Mouse (Mus musculus) lung, embryonic 14.5 days (tissue): ENCODE measurements around the gene Efemp2. TPM values are rescaled to one million over a fixed set of nuclear protein-coding genes. Genes with fewer than 3 reads are reported as not detected.
"Not testable (repeated sequence)": the region's sequence is repeated elsewhere in the genome, so short reads cannot be mapped to it uniquely, and the experiment has no call there.

ENCODE experiments used
- ATAC-seq: fragments of 200-750 bp; cut with Nextera tagmentation; 2 replicates; pipeline ENCODE4 v1.8.0; 2017; ENCODE audit warnings: mild to moderate bottlenecking, moderate TSS enrichment, moderate library complexity; ENCODE audit not compliant: insufficient read depth
- DNase-seq: peaks from one replicate; pipeline ENCODE4 v3.0.0-alpha.2; 2015
- H3K27ac ChIP-seq: fragments of 300-500 bp; sonication (generic); 2 replicates; pipeline ENCODE4 v1.5.1; 2014; ENCODE audit warnings: low read depth, mild to moderate bottlenecking, moderate library complexity
- H3K27me3 ChIP-seq: fragments of 300-500 bp; sonication (generic); 2 replicates; pipeline ENCODE4 v1.6.1; 2014; ENCODE audit warnings: low read length, control low read depth; ENCODE audit not compliant: insufficient read depth
- H3K36me3 ChIP-seq: fragments of 300-500 bp; sonication (generic); 2 replicates; pipeline ENCODE4 v1.6.1; 2014; ENCODE audit warnings: control low read depth; ENCODE audit not compliant: insufficient read depth
- H3K4me1 ChIP-seq: fragments of 300-500 bp; sonication (generic); 2 replicates; pipeline ENCODE4 v1.6.1; 2014; ENCODE audit warnings: antibody characterized with exemption, control low read depth; ENCODE audit not compliant: insufficient read depth
- H3K4me2 ChIP-seq: fragments of 300-500 bp; sonication (generic); 2 replicates; pipeline ENCODE4 v1.6.1; 2014; ENCODE audit warnings: mild to moderate bottlenecking
- H3K4me3 ChIP-seq: fragments of 300-500 bp; sonication (generic); 2 replicates; pipeline ENCODE4 v1.5.1; 2014; ENCODE audit warnings: low read depth, low read length
- H3K9ac ChIP-seq: fragments of 300-500 bp; sonication (generic); 2 replicates; pipeline ENCODE4 v1.6.1; 2014
- H3K9me3 ChIP-seq: fragments of 300-500 bp; sonication (generic); 2 replicates; pipeline ENCODE4 v1.6.1; 2016; ENCODE audit warnings: low read depth, low read length, control low read depth
- CTCF ChIP-seq: IDR thresholded peaks from 2 replicates; pipeline ENCODE4 v1.5.1; 2016; ENCODE audit warnings: antibody characterized with exemption, low read depth
- WGBS: fragments of 180-500 bp; shearing (Covaris S2); extraction: QIAGEN DNeasy Blood & Tissue Kit; methylation state at CpG from one replicate; pipeline ENCODE4 v1.1.7; 2014; 5-methylcytosine and 5-hydroxymethylcytosine counted together
- polyA plus RNA-seq: library from polyadenylated mRNA; unstranded; fragments of >200 nt; fragmentation: Nextera tagmentation; extraction: Ambion mirVana; gene quantifications from 2 replicates; pipeline ENCODE4 v1.2.1, GENCODE M21; 2014

Gene Efemp2
- polyA plus RNA-seq, 1 experiment from 2014 or later, result 192 TPM

DNA sequence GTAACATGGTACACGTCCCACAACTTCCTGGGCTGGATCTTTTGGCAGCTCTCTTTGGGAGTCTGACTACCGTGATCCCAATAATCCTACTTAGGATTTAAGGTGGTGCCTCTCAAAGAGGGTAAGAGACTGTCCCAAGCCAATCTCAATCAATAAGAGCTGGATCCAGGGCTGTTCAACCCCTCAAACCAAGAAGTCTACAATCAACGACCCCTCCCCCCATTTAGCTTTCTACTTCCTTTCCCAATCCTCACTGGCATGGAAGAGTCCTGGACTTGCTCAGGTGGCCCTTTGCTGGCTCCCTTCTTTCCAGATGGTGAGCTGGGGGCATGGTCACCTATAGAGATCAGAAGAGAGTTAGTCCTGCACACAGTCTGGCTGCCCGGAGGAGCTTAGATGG, 13.0 kb downstream of the Efemp2 start:
- no peaks in the 10 kb centered on the region for H3K27me3 ChIP-seq

DNA sequence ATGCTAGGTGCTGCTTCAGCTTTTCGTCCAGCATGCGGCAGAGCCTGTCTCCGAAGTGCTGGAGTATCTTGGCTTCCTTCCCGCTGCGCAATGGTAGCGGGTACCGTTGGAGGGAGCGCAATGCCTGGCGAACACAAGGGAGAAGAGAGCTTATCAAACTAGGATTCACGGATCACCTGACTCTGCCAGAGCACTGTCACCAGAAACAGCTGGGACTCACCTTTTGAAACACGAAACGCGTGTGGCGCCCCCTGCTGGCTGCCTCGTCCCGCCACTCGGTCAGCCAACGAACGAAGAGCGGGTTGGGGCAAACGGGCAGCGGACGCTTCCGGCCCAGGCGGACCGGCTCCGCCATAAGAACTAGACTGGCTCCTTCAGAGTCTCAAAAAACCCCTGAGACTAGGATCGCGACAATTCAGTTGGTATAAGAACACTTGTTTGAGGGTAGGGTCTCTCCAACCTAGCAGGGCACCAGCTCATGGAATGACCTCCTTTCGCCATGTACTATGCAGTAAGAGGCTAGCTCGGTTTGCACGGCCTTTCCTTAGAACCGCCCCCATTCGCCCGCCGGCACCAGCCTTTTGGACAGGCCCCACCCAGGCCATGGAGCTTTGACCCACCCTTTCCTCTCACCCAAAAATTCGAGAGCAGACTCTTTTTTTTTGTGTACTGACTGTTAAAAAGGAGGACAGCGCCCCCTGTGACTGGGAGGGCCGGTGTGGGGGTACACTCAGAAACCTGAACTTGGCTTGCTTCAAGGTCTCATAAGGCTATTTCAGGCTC, 14.2 kb downstream of the Efemp2 start, which contains the start of gene Mus81:
Mus81 (minus strand) TSS at position 635 of the 783 bp plus-strand sequence.
- Histone ChIP-seq H3K4me2 (peak within 1 kb of the TSS; percentile 87), H3K36me3 (peaks cover 44% of the 10 kb centered on the region), H3K27ac (peak within 1 kb of the TSS; percentile 97), H3K9ac (peak within 1 kb of the TSS; percentile 64), H3K4me1 (peaks cover 12% of the 10 kb centered on the region; the same call in 1 of the 2 replicates), H3K9me3 (no peaks in the 10 kb centered on the region), H3K27me3 (no peaks in the 10 kb centered on the region), H3K4me3 (peak within 1 kb of the TSS; percentile 57)
- TF ChIP-seq CTCF, result peak; percentile 95
- DNase-seq, result peak; percentile 98
- under 1% methylated on average over 39 of the region's 39 CpGs for WGBS
- ATAC-seq, result peak; percentile 75

More for the DNA sequence above, 13.0 kb downstream of the Efemp2 start:
- ATAC-seq, result no peak
- DNase-seq, result no peak
- peaks cover 44% of the 10 kb centered on the region for H3K36me3 ChIP-seq
- no peak overlapping the region; the same call in 1 of the 2 replicates for H3K27ac ChIP-seq
- no peak for TF ChIP-seq CTCF
- H3K9ac ChIP-seq, result peak overlapping the region; percentile 64; the same call in 1 of the 2 replicates
- H3K4me1 ChIP-seq, result peaks cover 8% of the 10 kb centered on the region; the same call in 1 of the 2 replicates
- H3K4me3 ChIP-seq, result peak overlapping the region; percentile 57
- 81% methylated on average over 4 of the region's 4 CpGs for WGBS
- H3K4me2 ChIP-seq, result peak overlapping the region; percentile 87
- no peaks in the 10 kb centered on the region for H3K9me3 ChIP-seq

DNA sequence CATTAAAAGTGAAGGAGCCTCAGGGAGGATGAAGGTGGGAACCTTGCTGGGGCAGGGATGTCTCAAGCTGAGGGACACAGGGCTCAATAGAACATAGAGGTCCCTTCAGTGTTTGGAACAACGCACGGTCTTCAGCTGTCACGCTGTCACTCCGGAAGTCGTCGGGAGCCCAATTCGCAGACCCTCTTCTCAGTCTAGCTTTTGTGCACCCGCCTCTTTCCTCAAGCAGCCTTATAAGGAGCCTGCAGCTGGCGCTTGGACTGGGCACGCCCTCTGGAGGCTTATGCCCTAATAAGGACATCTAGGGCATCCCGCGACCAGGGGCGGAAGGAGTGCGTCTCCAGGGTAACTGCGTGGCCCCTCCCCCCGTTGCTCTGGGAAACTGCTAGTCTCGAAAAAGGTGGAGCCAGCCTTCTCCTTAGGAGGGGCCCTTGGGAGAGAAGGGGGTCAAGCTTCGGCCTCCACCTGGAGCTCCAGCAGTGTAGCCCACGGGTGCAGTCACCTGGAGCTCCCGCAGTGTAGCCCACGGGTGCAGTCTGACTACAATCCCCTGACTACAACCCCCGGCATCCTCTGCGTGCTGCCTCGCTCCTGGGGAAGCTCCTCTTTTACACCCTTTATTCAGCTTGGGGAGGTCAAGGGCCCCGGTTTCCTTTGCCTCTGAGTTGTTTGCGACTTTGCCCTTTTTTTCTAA, 15.3 kb downstream of the Efemp2 start:
- Histone ChIP-seq H3K4me1 (peaks cover 12% of the 10 kb centered on the region; the same call in 1 of the 2 replicates), H3K36me3 (peaks cover 44% of the 10 kb centered on the region), H3K4me2 (peak overlapping the region; percentile 87), H3K9ac (peak overlapping the region; percentile 57), H3K27me3 (no peaks in the 10 kb centered on the region), H3K9me3 (no peaks in the 10 kb centered on the region), H3K4me3 (peak overlapping the region; percentile 57), H3K27ac (peak overlapping the region; percentile 97)
- under 1% methylated on average over 26 of the region's 26 CpGs for whole genome bisulfite sequencing
- ATAC-seq (peak; percentile 86), DNase-seq (peak; percentile 99)
- TF ChIP-seq CTCF, result peak; percentile 42

DNA sequence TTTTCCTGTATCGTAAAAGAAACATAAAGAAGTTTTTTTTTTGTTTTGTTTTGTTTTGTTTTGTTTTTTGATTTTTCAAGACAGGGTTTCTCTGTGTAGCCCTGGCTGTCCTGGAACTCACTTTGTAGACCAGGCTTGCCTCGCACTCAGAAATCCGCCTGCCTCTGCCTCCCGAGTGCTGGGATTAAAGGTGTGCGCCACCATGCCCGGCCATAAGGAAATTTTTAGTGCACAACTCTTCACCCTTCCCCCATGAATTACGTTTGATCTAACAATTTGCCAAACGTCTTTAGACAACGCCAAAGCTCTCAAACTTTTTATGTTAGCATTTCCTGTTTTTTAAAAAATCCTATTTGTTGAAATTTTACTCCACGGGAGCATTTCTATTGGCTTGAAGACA, 16.0 kb downstream of the Efemp2 start:
- H3K4me2 ChIP-seq, result peak overlapping the region; percentile 87
- H3K9ac ChIP-seq, DNase-seq, H3K27me3 ChIP-seq, H3K9me3 ChIP-seq, ATAC-seq: not testable (repeated sequence)
- WGBS, result 40% methylated on average over 10 of the region's 10 CpGs
- peaks cover 12% of the 10 kb centered on the region; the same call in 1 of the 2 replicates for H3K4me1 ChIP-seq
- peak overlapping the region; percentile 97 for H3K27ac ChIP-seq
- H3K4me3 ChIP-seq, result peak overlapping the region; percentile 99; the same call in 1 of the 2 replicates
- H3K36me3 ChIP-seq, result peaks cover 44% of the 10 kb centered on the region

DNA sequence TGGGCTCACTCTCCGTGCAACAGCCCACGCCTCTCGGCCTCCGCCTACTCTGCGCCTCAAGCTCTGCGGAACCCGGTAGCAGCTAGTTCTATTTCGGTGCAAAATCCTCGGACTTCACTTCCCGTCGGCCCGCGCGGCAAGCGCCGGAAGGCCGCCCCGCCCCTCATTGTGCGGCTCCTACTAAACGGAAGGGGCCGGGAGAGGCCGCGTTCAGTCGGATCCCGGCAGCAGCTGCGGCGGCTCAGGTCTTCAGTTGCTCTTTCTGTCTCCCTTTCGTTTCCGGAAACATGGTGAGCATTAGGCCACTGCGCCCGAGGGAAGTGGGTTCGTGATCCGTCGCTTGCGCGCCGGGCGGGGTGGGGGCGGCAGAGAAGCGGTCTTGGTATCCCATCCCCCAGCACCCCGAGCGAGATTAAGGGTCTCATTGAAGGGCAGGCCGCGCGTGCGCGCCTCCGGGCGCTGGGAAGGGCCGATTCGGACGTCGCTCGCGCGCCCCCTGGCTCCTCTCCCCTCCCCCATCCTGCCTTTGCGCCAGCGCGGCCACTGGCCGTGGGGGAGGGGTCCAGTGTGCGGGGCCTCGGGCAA, 16.7 kb downstream of the Efemp2 start, which contains the start of gene Cfl1:
Cfl1 (plus strand) TSS at position 143 of the 585 bp plus-strand sequence.
- peak; percentile 44 for ATAC-seq
- peak within 1 kb of the TSS; percentile 94 for H3K9ac ChIP-seq
- DNase-seq, result peak; percentile 98
- H3K27me3 ChIP-seq, result no peaks in the 10 kb centered on the region
- 0 out of 2 replicates have a peak, but pooled peaks have one; percentile 3 for TF ChIP-seq CTCF
- peak within 1 kb of the TSS; percentile 99 for H3K4me3 ChIP-seq
- H3K27ac ChIP-seq, result peak within 1 kb of the TSS; percentile 97
- H3K4me2 ChIP-seq, result peak within 1 kb of the TSS; percentile 87
- peaks cover 8% of the 10 kb centered on the region; the same call in 1 of the 2 replicates for H3K4me1 ChIP-seq
- no peaks in the 10 kb centered on the region for H3K9me3 ChIP-seq
- H3K36me3 ChIP-seq, result peaks cover 44% of the 10 kb centered on the region
- WGBS, result under 1% methylated on average over 61 of the region's 62 CpGs

DNA sequence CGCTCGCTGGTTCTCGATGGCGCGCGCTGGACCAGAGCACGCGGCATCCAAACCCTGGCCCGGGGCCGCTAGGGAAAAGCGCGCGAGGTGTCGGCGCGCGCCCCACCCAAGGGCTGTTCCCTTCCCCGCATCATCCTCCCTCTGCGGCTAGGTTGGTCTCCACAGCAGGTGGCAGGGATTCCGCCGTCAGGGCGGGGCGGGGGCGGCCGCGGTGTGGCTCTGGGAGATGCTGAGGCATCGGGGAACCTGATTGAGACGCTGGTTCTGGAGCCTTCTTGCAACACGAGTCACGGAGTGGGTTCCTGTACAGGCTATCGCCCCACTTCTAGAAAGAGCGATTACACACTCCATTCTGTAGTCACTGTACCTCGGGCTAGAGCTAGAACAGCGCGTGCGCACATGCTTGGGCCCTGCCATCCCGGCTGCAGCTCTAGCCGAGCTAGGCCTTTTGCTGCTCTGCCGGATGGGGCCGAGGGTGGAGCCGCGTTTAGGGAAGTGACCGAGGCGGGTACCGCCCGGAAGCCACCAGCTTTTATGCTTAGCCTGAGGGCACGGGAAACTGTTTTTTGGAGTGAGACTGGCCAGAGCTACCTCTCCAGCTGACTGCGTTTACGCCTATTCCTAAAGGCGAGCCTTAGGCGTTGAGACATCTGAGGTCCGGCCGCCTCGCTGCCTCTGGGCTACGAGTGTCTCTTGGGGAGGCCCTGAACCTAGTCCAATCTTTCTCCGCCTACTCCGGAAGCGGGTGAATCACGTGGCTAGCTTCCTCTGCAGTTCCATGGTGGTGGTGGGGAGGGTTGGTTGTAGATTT, 17.3 kb downstream of the Efemp2 start:
- H3K4me1 ChIP-seq, result peaks cover 7% of the 10 kb centered on the region; the same call in 1 of the 2 replicates
- peak overlapping the region; percentile 94 for H3K9ac ChIP-seq
- H3K36me3 ChIP-seq, result peaks cover 44% of the 10 kb centered on the region
- ATAC-seq (peak; percentile 7), DNase-seq (peak; percentile 89)
- peak overlapping the region; percentile 97 for H3K27ac ChIP-seq
- TF ChIP-seq CTCF, result no peak
- peak overlapping the region; percentile 87 for H3K4me2 ChIP-seq
- no peaks in the 10 kb centered on the region for H3K27me3 ChIP-seq
- no peaks in the 10 kb centered on the region for H3K9me3 ChIP-seq
- H3K4me3 ChIP-seq, result peak overlapping the region; percentile 99
- WGBS, result under 1% methylated on average over 59 of the region's 59 CpGs
